Mouse (Mus musculus) embryonic fibroblast, embryonic 13.5 days (primary cell): ENCODE measurements around the gene Exoc4.

Source experiments
- CTCF ChIP-seq: IDR thresholded peaks from 2 replicates; pipeline ENCODE4 v1.5.1; 2011; ENCODE audit warnings: mild to moderate bottlenecking, control low read depth, low read length, moderate library complexity, borderline replicate concordance; ENCODE audit not compliant: insufficient read depth
- POLR2A ChIP-seq: IDR thresholded peaks from 2 replicates; pipeline ENCODE4 v1.6.1; 2011; ENCODE audit warnings: low read depth, mild to moderate bottlenecking, control low read depth, low read length, moderate library complexity

DNA sequence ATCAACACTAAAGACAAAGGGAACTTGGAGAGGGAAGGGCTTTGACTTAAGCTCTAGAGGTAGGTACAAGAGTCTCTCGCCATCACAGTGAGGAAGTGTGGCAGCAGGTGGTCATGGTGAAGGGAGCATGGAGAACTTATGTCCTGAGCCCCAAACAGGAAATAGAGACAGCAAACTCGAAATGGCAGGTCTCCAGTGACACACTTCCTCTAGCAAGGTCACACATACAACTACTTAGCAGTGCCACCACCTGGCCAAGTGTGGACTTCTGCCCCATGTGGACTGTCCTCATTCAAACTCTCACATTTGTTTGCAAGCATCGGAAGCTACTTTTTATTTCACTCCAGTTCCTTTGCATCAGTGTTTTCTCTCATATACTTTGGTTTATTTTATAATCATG is 74.0 kb downstream of the Exoc4 start:
- TF ChIP-seq CTCF (no peak), POLR2A (no peak)
